Comparison of ENCODE assay signal across 33 mouse cellular contexts in the genomic region with DNA sequence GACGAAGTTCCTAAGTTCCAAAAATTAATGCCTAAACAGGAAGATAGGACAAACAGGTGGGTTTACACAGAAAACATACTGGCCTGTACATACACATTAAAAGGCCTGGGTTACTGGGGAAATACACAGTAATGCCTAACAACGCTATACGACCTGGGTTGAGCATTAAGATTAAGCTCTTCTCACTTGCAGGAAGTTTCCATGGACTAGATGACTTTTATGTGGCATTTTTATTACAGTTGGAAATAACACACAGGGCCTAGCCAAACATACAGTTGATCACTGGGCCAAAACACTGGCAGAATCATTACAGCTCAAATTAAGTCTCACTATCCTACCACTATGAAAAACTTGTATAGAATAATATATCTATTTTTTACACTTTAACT.
"Had no signal": no experiment of that assay in that cellular context is flagged by ENCODE, and none has a peak within 500 bp of the region (broad histone marks: within the 10 kb centered on the region; RNA-seq: fewer than 3 reads in every experiment).

No protein-coding gene starts in this region.

- H3K9me3 ChIP-seq: limb, embryonic 10.5 days; limb, embryonic 12.5 days; limb, embryonic 13.5 days; limb, embryonic 15.5 days; liver, embryonic 12.5 days; liver, embryonic 13.5 days; liver, embryonic 15.5 days; lung, embryonic 15.5 days; megakaryocyte, embryonic 14.5 days; midbrain, embryonic 10.5 days; midbrain, embryonic 12.5 days; midbrain, embryonic 13.5 days; midbrain, embryonic 15.5 days; neural tube, embryonic 12.5 days; neural tube, embryonic 13.5 days had no signal

- H3K9ac ChIP-seq: limb, embryonic 12.5 days; limb, embryonic 13.5 days; limb, embryonic 15.5 days; liver, embryonic 12.5 days; liver, embryonic 13.5 days; liver, embryonic 14.5 days; liver, embryonic 15.5 days; liver, postnatal 0 days; lung, embryonic 14.5 days; lung, embryonic 15.5 days; midbrain, embryonic 12.5 days; midbrain, embryonic 13.5 days; midbrain, embryonic 15.5 days; neural tube, embryonic 12.5 days; neural tube, embryonic 13.5 days had no signal

- ATAC-seq: liver, embryonic 12.5 days; liver, postnatal 0 days; lung, postnatal 0 days; midbrain, embryonic 13.5 days; midbrain, embryonic 15.5 days; midbrain, embryonic 16.5 days had no signal

- H3K36me3 ChIP-seq: limb, embryonic 10.5 days; limb, embryonic 12.5 days; limb, embryonic 13.5 days; limb, embryonic 15.5 days; liver, embryonic 12.5 days; liver, embryonic 13.5 days; liver, embryonic 15.5 days; lung, embryonic 15.5 days; midbrain, embryonic 10.5 days; midbrain, embryonic 12.5 days; midbrain, embryonic 13.5 days; midbrain, embryonic 15.5 days; neural tube, embryonic 12.5 days; neural tube, embryonic 13.5 days had no signal

- H3K27me3 ChIP-seq: limb, embryonic 12.5 days; limb, embryonic 13.5 days; limb, embryonic 15.5 days; liver, embryonic 12.5 days; liver, embryonic 13.5 days; liver, embryonic 15.5 days; lung, embryonic 15.5 days; midbrain, embryonic 12.5 days; midbrain, embryonic 13.5 days; midbrain, embryonic 15.5 days; neural tube, embryonic 12.5 days; neural tube, embryonic 13.5 days had no signal

- H3K27ac ChIP-seq: limb, embryonic 10.5 days; limb, embryonic 12.5 days; limb, embryonic 13.5 days; limb, embryonic 15.5 days; liver, embryonic 12.5 days; liver, embryonic 13.5 days; liver, embryonic 14.5 days; liver, embryonic 15.5 days; lung, embryonic 15.5 days; macrophage; midbrain, embryonic 10.5 days; midbrain, embryonic 12.5 days; midbrain, embryonic 13.5 days; midbrain, embryonic 15.5 days; neural tube, embryonic 12.5 days; neural tube, embryonic 13.5 days had no signal

- H3K4me1 ChIP-seq: limb, embryonic 10.5 days; limb, embryonic 12.5 days; limb, embryonic 13.5 days; limb, embryonic 15.5 days; liver, embryonic 12.5 days; liver, embryonic 13.5 days; liver, embryonic 15.5 days; lung, embryonic 15.5 days; megakaryocyte, embryonic 14.5 days; midbrain, embryonic 10.5 days; midbrain, embryonic 12.5 days; midbrain, embryonic 13.5 days; midbrain, embryonic 15.5 days; neural tube, embryonic 12.5 days; neural tube, embryonic 13.5 days had no signal

- DNase-seq: left cerebral cortex, postnatal 4 days; liver; liver, embryonic 13.5 days; liver, postnatal 0 days; lung, adult 18-20 months; lung, adult 2 months; lung, embryonic 14.5 days; lung, postnatal 10 days; lung, postnatal 14 days; lung, postnatal 36 days; lung, postnatal 4 days; midbrain, embryonic 14.5 days had no signal

- H3K4me3 ChIP-seq: limb, embryonic 10.5 days; limb, embryonic 12.5 days; limb, embryonic 13.5 days; limb, embryonic 15.5 days; liver, embryonic 12.5 days; liver, embryonic 13.5 days; liver, embryonic 15.5 days; lung, embryonic 15.5 days; megakaryocyte, embryonic 14.5 days; midbrain, embryonic 10.5 days; midbrain, embryonic 12.5 days; midbrain, embryonic 13.5 days; midbrain, embryonic 15.5 days; myocyte; neural tube, embryonic 12.5 days; neural tube, embryonic 13.5 days had no signal

- H3K4me2 ChIP-seq: limb, embryonic 12.5 days; limb, embryonic 13.5 days; limb, embryonic 15.5 days; liver, embryonic 11.5 days; liver, embryonic 12.5 days; liver, embryonic 13.5 days; liver, embryonic 15.5 days; lung, embryonic 14.5 days; lung, embryonic 15.5 days; midbrain, embryonic 11.5 days; midbrain, embryonic 12.5 days; midbrain, embryonic 13.5 days; midbrain, embryonic 15.5 days; neural tube, embryonic 12.5 days; neural tube, embryonic 13.5 days had no signal
